In genomic region chr9:114044446-114044845, GRCm38 (mm10) we compare ENCODE assay signal across 12 mouse cellular contexts. TPM values are rescaled to one million over a fixed set of nuclear protein-coding genes. Genes with fewer than 3 reads are reported as not detected.
DNase-seq lines count a peak whose midpoint lies in the region; TF ChIP-seq lines count a peak whose summit lies in the region.
"Had no signal": no experiment of that assay in that cellular context is flagged by ENCODE, and none has a peak within 500 bp of the region (broad histone marks: within the 10 kb centered on the region; RNA-seq: fewer than 3 reads in every experiment).

No protein-coding gene starts in this region.

- H3K27me3 ChIP-seq in spleen, adult 2 months (ENCODE audit: control insufficient read depth, insufficient read depth, low read length): no peaks in the 10 kb centered on the region
- peaks cover 7% of the 10 kb centered on the region for H3K27me3 ChIP-seq in small intestine, adult 2 months (ENCODE audit: control insufficient read depth, insufficient read depth, low read length)
- H3K27me3 ChIP-seq: embryonic facial prominence, embryonic 13.5 days; liver, embryonic 13.5 days; neural tube, embryonic 12.5 days had no signal

- H3K27ac ChIP-seq in gastrocnemius, adult 2 months: no peak overlapping the region
- no peak overlapping the region for H3K27ac ChIP-seq in spleen, adult 2 months (ENCODE audit: insufficient read depth, low read length)
- H3K27ac ChIP-seq in small intestine, adult 2 months (ENCODE audit: insufficient read depth, low read depth, low read length): no peak overlapping the region
- H3K27ac ChIP-seq: embryonic facial prominence, embryonic 13.5 days; liver, embryonic 13.5 days; neural tube, embryonic 12.5 days had no signal

- TF ChIP-seq CTCF in gastrocnemius, adult 2 months (IDR thresholded peaks at IDR 0.05): peak; percentile 58
- TF ChIP-seq CTCF in spleen, adult 2 months (IDR thresholded peaks at IDR 0.05; ENCODE audit: extremely low read depth, insufficient read depth, insufficient read length, insufficient replicate concordance): peak; percentile 10; the same call in 1 of the 2 replicates
- TF ChIP-seq CTCF in small intestine, adult 2 months (IDR thresholded peaks at IDR 0.05; ENCODE audit: extremely low read depth, insufficient read length, insufficient replicate concordance, low read depth, low read length): peak; percentile 66; the same call in 1 of the 2 replicates

- no peak for TF ChIP-seq POLR2A in spleen, adult 2 months (IDR thresholded peaks at IDR 0.05; ENCODE audit: low read depth, low read length)
- TF ChIP-seq POLR2A in small intestine, adult 2 months (IDR thresholded peaks at IDR 0.05; ENCODE audit: low read depth, low read length): no peak

- 58% methylated on average over 3 of the region's 3 CpGs for WGBS in spleen, adult 2 months
- 61% methylated on average over 3 of the region's 3 CpGs for WGBS in small intestine, adult 2 months

- H3K4me3 ChIP-seq in gastrocnemius, adult 2 months: no peak overlapping the region
- no peak overlapping the region for H3K4me3 ChIP-seq in spleen, adult 2 months (ENCODE audit: extremely low read depth, insufficient read depth, insufficient read length)
- no peak overlapping the region for H3K4me3 ChIP-seq in small intestine, adult 2 months (ENCODE audit: low read depth, low read length)
- H3K4me3 ChIP-seq: embryonic facial prominence, embryonic 13.5 days; liver, embryonic 13.5 days; neural tube, embryonic 12.5 days had no signal

- H3K36me3 ChIP-seq in spleen, adult 2 months (ENCODE audit: control insufficient read depth, insufficient read depth, low read length): no peaks in the 10 kb centered on the region
- no peaks in the 10 kb centered on the region for H3K36me3 ChIP-seq in small intestine, adult 2 months (ENCODE audit: control insufficient read depth, insufficient read depth, low read length)
- H3K36me3 ChIP-seq: embryonic facial prominence, embryonic 13.5 days; liver, embryonic 13.5 days; neural tube, embryonic 12.5 days had no signal

- no peak for DNase-seq in gastrocnemius, adult 2 months
- no peak for DNase-seq in gastrocnemius, postnatal 10 days
- DNase-seq in spleen, adult 2 months (ENCODE audit: low read depth in 1 of 2, low spot score in 2 of 2): no peak
- DNase-seq in spleen, postnatal 14 days (ENCODE audit: low spot score in 2 of 2): no peak
- peak; percentile 19 for DNase-seq in c-Kit-negative CD71-positive TER-119-positive erythroid progenitor cells, embryonic 14.5 days (ENCODE audit: low read depth, low spot score)
- no peak for DNase-seq in right cerebral cortex, postnatal 36 days (ENCODE audit: low spot score in 2 of 2)
- no peak for DNase-seq in left cerebral cortex, adult 9 months (ENCODE audit: low spot score in 2 of 2)
- DNase-seq: liver, embryonic 13.5 days; spleen, adult 18-20 months had no signal

- H3K4me1 ChIP-seq in spleen, adult 2 months (ENCODE audit: control insufficient read depth, insufficient read depth, insufficient read length): no peaks in the 10 kb centered on the region
- no peaks in the 10 kb centered on the region for H3K4me1 ChIP-seq in small intestine, adult 2 months (ENCODE audit: control insufficient read depth, insufficient read depth, insufficient read length, low read length)
- H3K4me1 ChIP-seq: liver, embryonic 13.5 days; neural tube, embryonic 12.5 days had no signal

- intact Hi-C loops in gastrocnemius, adult 2 months (cut with DNase I): no loop called here

RNA-seq across cellular contexts. Expression of gene Fbxl2, which starts 1.5 kb away (rescaled TPM):
- total RNA-seq in gastrocnemius, adult 2 months (2021): 1 to 10 TPM in 1 of 2 experiments, under 1 TPM in 1; 0.43 to 1.1 TPM
- total RNA-seq in gastrocnemius, postnatal 10 days (2021): 1 to 10 TPM; 2.0 to 3.2 TPM
- polyA plus RNA-seq in spleen, adult 2 months (2012; rRNA removed): 2.6 and 3.0 TPM in 2 replicates
- polyA plus RNA-seq in small intestine, adult 2 months (2012; rRNA removed): 0.81 and 1.2 TPM in 2 replicates

RNA-seq across cellular contexts. Expression of gene Susd5, which starts 12.5 kb away (rescaled TPM):
- total RNA-seq in gastrocnemius, adult 2 months (2021): 1 to 10 TPM in 1 of 2 experiments, under 1 TPM in 1; 0.69 to 1.1 TPM
- 1 to 10 TPM; 4.8 to 6.5 TPM for total RNA-seq in gastrocnemius, postnatal 10 days (2021)
- polyA plus RNA-seq in spleen, adult 2 months (2012; rRNA removed): 0.09 and 0.23 TPM in 2 replicates
- 0.05 and 0.06 TPM in 2 replicates for polyA plus RNA-seq in small intestine, adult 2 months (2012; rRNA removed)
- polyA plus RNA-seq: liver, embryonic 13.5 days had no signal

Comparison
In these comparisons a context has a peak if more than half of its experiments do, and no peak if none do; other contexts are left out.
1. CTCF ChIP-seq: peak in every context shown above with its lines; median percentile 66 in small intestine, adult 2 months; 58 in gastrocnemius, adult 2 months; 10 in spleen, adult 2 months.